ENCODE assay signal across 9 mouse cellular contexts in the genomic region with DNA sequence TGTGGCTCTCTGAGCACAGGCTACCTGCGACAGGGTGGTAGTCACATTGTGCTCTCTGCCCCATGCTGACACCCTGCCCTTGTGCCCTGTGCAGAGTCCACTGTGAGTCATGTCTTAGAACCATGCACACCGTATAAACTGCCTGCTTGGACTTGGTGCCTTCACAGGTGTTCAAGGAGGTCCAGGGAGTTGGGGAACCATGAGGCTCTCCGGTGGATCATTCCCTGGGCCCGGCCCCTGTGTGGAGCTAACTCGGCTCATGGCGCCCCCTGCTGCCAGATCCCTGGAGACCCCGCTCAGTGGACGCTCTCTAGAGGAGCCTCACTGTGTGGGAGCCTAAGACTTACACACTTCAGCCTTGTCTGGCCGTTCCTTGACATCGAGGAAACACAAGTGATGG.
DNase-seq lines count a peak whose midpoint lies in the region; ATAC-seq and TF ChIP-seq lines count a peak whose summit lies in the region.
"Had no signal": no experiment of that assay in that cellular context is flagged by ENCODE, and none has a peak within 500 bp of the region (broad histone marks: within the 10 kb centered on the region; RNA-seq: fewer than 3 reads in every experiment).

No protein-coding gene starts in this region.

- WGBS in limb, embryonic 14.5 days: 49% methylated on average over 10 of the region's 10 CpGs
- 29% methylated on average over 10 of the region's 10 CpGs for WGBS in small intestine, adult 2 months

- intact Hi-C loops in gastrocnemius, postnatal 14 days (cut with DNase I; ENCODE audit: low total_unique reads): loop anchor here (2.0 kb wide), 1 partner anchor 133 kb away; no protein-coding TSS in a partner anchor
- intact Hi-C loops in gastrocnemius, postnatal 36 days (cut with DNase I): no loop called here

- ATAC-seq in limb, embryonic 14.5 days (ENCODE audit: low FRiP score, low read depth): no peak

- H3K4me3 ChIP-seq in limb, embryonic 14.5 days (replicated peaks; ENCODE audit: low read length): no peak overlapping the region
- no peak overlapping the region for H3K4me3 ChIP-seq in small intestine, adult 2 months (ENCODE audit: low read depth, low read length)
- H3K4me3 ChIP-seq: limb, embryonic 15.5 days had no signal

- peaks cover 41% of the 10 kb centered on the region for H3K36me3 ChIP-seq in limb, embryonic 14.5 days (ENCODE audit: control insufficient read depth, insufficient read depth, low read length)
- peaks cover 54% of the 10 kb centered on the region for H3K36me3 ChIP-seq in small intestine, adult 2 months (ENCODE audit: control insufficient read depth, insufficient read depth, low read length)

- peak; percentile 61 for TF ChIP-seq CTCF in small intestine, adult 2 months (IDR thresholded peaks at IDR 0.05; ENCODE audit: extremely low read depth, insufficient read length, insufficient replicate concordance, low read depth, low read length)

- TF ChIP-seq POLR2A in limb, embryonic 14.5 days (IDR thresholded peaks at IDR 0.05; ENCODE audit: borderline replicate concordance, extremely low read depth, insufficient read depth, insufficient read length): no peak
- no peak for TF ChIP-seq POLR2A in small intestine, adult 2 months (IDR thresholded peaks at IDR 0.05; ENCODE audit: low read depth, low read length)

- H3K4me2 ChIP-seq in limb, embryonic 14.5 days (replicated peaks; ENCODE audit: low read depth, low read length, severe bottlenecking): no peak overlapping the region
- H3K4me2 ChIP-seq: limb, embryonic 15.5 days had no signal

- no peaks in the 10 kb centered on the region for H3K27me3 ChIP-seq in limb, embryonic 14.5 days (ENCODE audit: control insufficient read depth, insufficient read depth, low read length)
- no peaks in the 10 kb centered on the region for H3K27me3 ChIP-seq in small intestine, adult 2 months (ENCODE audit: control insufficient read depth, insufficient read depth, low read length)
- H3K27me3 ChIP-seq: limb, embryonic 15.5 days had no signal

- no peak overlapping the region for H3K27ac ChIP-seq in limb, embryonic 14.5 days (replicated peaks; ENCODE audit: low read depth, low read length)
- peak overlapping the region; percentile 59 for H3K27ac ChIP-seq in small intestine, adult 2 months (ENCODE audit: insufficient read depth, low read depth, low read length)
- H3K27ac ChIP-seq: limb, embryonic 15.5 days had no signal

- H3K4me1 ChIP-seq in limb, embryonic 14.5 days (ENCODE audit: control insufficient read depth, insufficient read depth, low read length): peaks cover 13% of the 10 kb centered on the region
- H3K4me1 ChIP-seq in small intestine, adult 2 months (ENCODE audit: control insufficient read depth, insufficient read depth, insufficient read length, low read length): peaks cover 48% of the 10 kb centered on the region

- no peaks in the 10 kb centered on the region for H3K9me3 ChIP-seq in limb, embryonic 14.5 days (ENCODE audit: control insufficient read depth, low read length)
- H3K9me3 ChIP-seq: limb, embryonic 15.5 days had no signal

- DNase-seq in gastrocnemius, postnatal 14 days: peak; percentile 53
- no peak for DNase-seq in gastrocnemius, postnatal 36 days
- DNase-seq in A20 (ENCODE audit: low read depth, low spot score): peak; percentile 26
- peak; percentile 77 for DNase-seq in adrenal gland, postnatal 14 days
- peak; percentile 41 for DNase-seq in gastrocnemius, postnatal 25 days
- DNase-seq in limb, embryonic 14.5 days (ENCODE audit: low spot score): peak; percentile 36
- no peak for DNase-seq in urinary bladder, adult 18-20 months (ENCODE audit: low spot score in 2 of 2)

- no peak overlapping the region for H3K9ac ChIP-seq in limb, embryonic 14.5 days (ENCODE audit: low read depth, low read length, severe bottlenecking)
- H3K9ac ChIP-seq: limb, embryonic 15.5 days had no signal

Comparison
In these comparisons a context has a peak if more than half of its experiments do, and no peak if none do; other contexts are left out.
1. DNase-seq: peak in gastrocnemius, postnatal 14 days (single experiment), A20 (single experiment), adrenal gland, postnatal 14 days (single experiment), gastrocnemius, postnatal 25 days (single experiment) and limb, embryonic 14.5 days (single experiment); none in gastrocnemius, postnatal 36 days (0 of 2) and urinary bladder, adult 18-20 months (0 of 2).